Mouse (Mus musculus) limb, embryonic 10.5 days (tissue): ENCODE data around the gene Mrpl57. TPM values are rescaled to one million over a fixed set of nuclear protein-coding genes. Genes with fewer than 3 reads are reported as not detected.

Experiments used
- DNase-seq: peaks from one replicate; pipeline ENCODE4 v3.0.0-alpha.2; 2017; ENCODE audit warnings: low spot score
- H3K27ac ChIP-seq: fragments of 300-500 bp; sonication (generic); 2 replicates; pipeline ENCODE4 v1.5.1; 2016; ENCODE audit warnings: mild to moderate bottlenecking
- H3K27me3 ChIP-seq: fragments of 300-500 bp; sonication (generic); 2 replicates; pipeline ENCODE4 v1.6.1; 2016; ENCODE audit warnings: low read depth, mild to moderate bottlenecking; ENCODE audit not compliant: poor library complexity, severe bottlenecking
- H3K36me3 ChIP-seq: fragments of 300-500 bp; sonication (generic); 2 replicates; pipeline ENCODE4 v1.6.1; 2016; ENCODE audit warnings: mild to moderate bottlenecking, moderate library complexity
- H3K4me1 ChIP-seq: fragments of 300-500 bp; sonication (generic); 2 replicates; pipeline ENCODE4 v1.6.1; 2016
- H3K4me3 ChIP-seq: fragments of 300-500 bp; sonication (generic); 2 replicates; pipeline ENCODE4 v1.5.1; 2016; ENCODE audit warnings: mild to moderate bottlenecking, moderate library complexity
- H3K9me3 ChIP-seq: fragments of 300-500 bp; sonication (generic); replicated peaks from 2 replicates; pipeline ENCODE4 v1.6.1; 2016; ENCODE audit warnings: mild to moderate bottlenecking
- WGBS: fragments of 180-500 bp; shearing (Covaris S2); methylation state at CpG from one replicate; pipeline ENCODE4 v1.1.7; 2016; 5-methylcytosine and 5-hydroxymethylcytosine counted together
- microRNA-seq: library from miRNA; unstranded; fragments of <30 nt; microRNA quantifications from one replicate; pipeline ENCODE4, GENCODE M21; 2017
- polyA plus RNA-seq: library from polyadenylated mRNA; unstranded; fragments of >200 nt; fragmentation: Nextera tagmentation; extraction: Ambion mirVana; gene quantifications from 2 replicates; pipeline ENCODE4 v1.2.1, GENCODE M21; 2016

The Mrpl57 gene
- polyA plus RNA-seq, 1 experiment from 2014 or later = 143 TPM

DNA sequence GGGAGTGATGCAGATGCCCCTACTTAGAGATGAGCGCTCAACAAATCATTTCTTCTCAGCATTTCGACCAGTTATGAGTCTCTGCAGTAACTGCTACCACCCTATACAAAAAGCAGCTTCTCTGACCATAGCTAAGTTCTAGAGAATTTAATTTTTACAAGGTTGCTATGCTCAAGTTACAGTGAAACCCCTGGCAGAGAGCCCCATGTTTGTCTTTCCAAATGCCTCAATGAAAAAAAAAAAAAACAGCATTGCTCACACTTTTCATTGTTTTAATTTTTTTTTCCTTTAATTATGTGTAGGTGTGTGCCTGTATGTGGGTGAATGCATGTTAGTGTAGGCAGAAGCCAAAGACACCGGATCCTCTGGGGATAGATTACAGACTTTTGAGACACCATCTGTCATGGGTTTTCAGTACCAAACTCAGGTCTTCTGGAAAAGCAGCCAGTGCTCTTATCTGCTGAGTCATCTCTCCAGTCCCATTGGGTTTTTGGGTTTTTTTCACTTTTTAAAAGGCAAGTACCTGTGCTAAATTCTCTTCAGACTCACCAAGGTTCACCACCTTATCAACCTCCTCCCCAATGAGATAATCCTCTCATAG, 40.7 kb downstream of the Mrpl57 start:
- Histone ChIP-seq H3K36me3 (peaks cover 73% of the 10 kb centered on the region), H3K9me3 (no peaks in the 10 kb centered on the region), H3K27me3 (no peaks in the 10 kb centered on the region), H3K4me3 (no peak overlapping the region), H3K4me1 (no peaks in the 10 kb centered on the region), H3K27ac (no peak overlapping the region)
- 96% methylated on average over 3 of the region's 3 CpGs for WGBS
- no peak for DNase-seq

DNA sequence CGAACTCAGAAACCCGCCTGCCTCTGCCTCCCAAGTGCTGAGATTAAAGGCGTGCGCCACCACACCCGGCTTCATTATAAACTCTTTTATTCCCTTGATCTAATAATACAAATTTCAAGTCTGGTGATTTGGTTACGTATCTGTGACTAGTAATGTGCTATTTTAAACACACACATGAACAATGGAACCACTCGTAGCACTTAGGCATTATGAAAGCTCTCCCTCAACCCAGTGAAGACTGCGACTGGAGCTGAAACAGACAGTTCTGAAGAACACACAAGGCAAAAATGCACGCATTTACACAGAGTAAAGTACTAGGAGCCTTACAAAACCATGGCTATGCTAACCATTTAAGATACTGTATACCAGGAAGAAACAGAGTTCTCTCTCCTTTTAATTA, 51.9 kb downstream of the Mrpl57 start:
- H3K27me3 ChIP-seq = no peaks in the 10 kb centered on the region
- 97% methylated on average over 9 of the region's 9 CpGs for WGBS
- no peaks in the 10 kb centered on the region for H3K9me3 ChIP-seq

More for the DNA sequence above, 51.9 kb downstream of the Mrpl57 start:
- Histone ChIP-seq H3K4me1 (peaks cover 4% of the 10 kb centered on the region; the same call in 1 of the 2 replicates), H3K4me3 (no peak overlapping the region), H3K27ac (no peak overlapping the region), H3K36me3 (peaks cover 15% of the 10 kb centered on the region)
- no peak for DNase-seq

Small RNAs within 50 kb of the gene (microRNA-seq; reads per million reads assigned to microRNA genes)
- gene Mir3077 = not detected

Other genes starting within 250 kb of the Mrpl57 start
- 30.3 and 33.4 TPM in 2 replicates for gene Xpo4, start 160.8 kb upstream of the Mrpl57 start, polyA plus RNA-seq
- not detected in 2 replicates for gene Gm49361, start 80.1 kb upstream of the Mrpl57 start, polyA plus RNA-seq
- gene Lats2, start 67.8 kb upstream of the Mrpl57 start, polyA plus RNA-seq = 16.3 and 21.0 TPM in 2 replicates
- gene Sap18, start 28.1 kb upstream of the Mrpl57 start, polyA plus RNA-seq = 25.2 and 34.5 TPM in 2 replicates
- 65.9 and 66.4 TPM in 2 replicates for gene Ska3, start within 50 bp of the Mrpl57 start, polyA plus RNA-seq
- gene Zdhhc20, start 64.0 kb downstream of the Mrpl57 start, polyA plus RNA-seq = 53.6 and 62.7 TPM in 2 replicates
- 59.7 and 68.3 TPM in 2 replicates for gene Micu2, start 173.0 kb downstream of the Mrpl57 start, polyA plus RNA-seq
- 3.0 and 6.5 TPM in 2 replicates for gene Fgf9, start 244.3 kb downstream of the Mrpl57 start, polyA plus RNA-seq